Mouse (Mus musculus) right cerebral cortex, postnatal 36 days (tissue): ENCODE measurements around the gene Gm21921.
"Not testable (repeated sequence)": the region's sequence is repeated elsewhere in the genome, so short reads cannot be mapped to it uniquely, and the experiment has no call there.

Experiments used
- DNase-seq, 2 experiments: peaks; one replicate each; pipeline ENCODE4 v3.0.0; 2022; ENCODE audit warnings: low spot score in 2 of 2, mixed read lengths in 1 of 2

The Gm21921 gene

DNA sequence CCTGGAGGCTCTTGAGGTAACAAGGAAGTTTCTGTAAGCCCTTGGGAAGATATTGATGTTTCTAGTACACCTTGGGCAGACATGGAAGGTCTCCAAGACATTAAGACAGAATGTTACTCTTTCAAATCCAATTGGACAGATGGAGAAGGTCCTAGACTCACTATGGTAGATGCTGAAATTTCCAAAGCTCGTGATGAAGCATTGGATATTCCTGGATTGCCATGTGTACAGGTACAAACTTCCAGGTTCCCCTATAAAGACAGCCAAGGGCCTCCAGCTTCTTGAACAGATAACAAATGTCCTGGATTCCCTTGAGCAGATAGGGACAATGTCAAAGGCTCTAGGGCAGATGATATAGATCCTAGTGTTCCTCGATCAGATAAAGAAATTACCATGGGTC is at the start of gene Gm21921:
Gene Gm21921 (minus strand): TSS at position 101 of the 400 bp plus-strand sequence.
- not testable (repeated sequence) for DNase-seq
